Mouse (Mus musculus) MEL (cell line): ENCODE measurements around the gene Gcnt2. TPM values are rescaled to one million over a fixed set of nuclear protein-coding genes. Genes with fewer than 3 reads are reported as not detected.

ENCODE experiments used
- DNase-seq: peaks from one replicate; pipeline ENCODE4 v3.0.0; 2011; ENCODE audit warnings: low read depth, low spot score
- H3K27ac ChIP-seq: 2 replicates; pipeline ENCODE4 v1.5.1; 2012; ENCODE audit warnings: low read depth, mild to moderate bottlenecking, control low read depth, low read length, moderate library complexity; ENCODE audit not compliant: control insufficient read depth
- H3K27me3 ChIP-seq, 2 experiments: fragments of 150-350 bp in 1 of 2; sonication (generic) in 1 of 2; 2 replicates each; pipeline ENCODE4 v1.6.1; 2012; ENCODE audit warnings: low read length in 2 of 2, mild to moderate bottlenecking in 2 of 2, improper control_type of control experiment in 1 of 2, moderate library complexity in 1 of 2; ENCODE audit not compliant: insufficient read depth in 2 of 2, control insufficient read depth in 1 of 2
- H3K36me3 ChIP-seq, 2 experiments: 2 replicates each; pipeline ENCODE4 v1.6.1; 2012 to 2014; ENCODE audit warnings: low read length in 2 of 2, improper control_type of control experiment in 1 of 2, inconsistent platforms in 1 of 2, mild to moderate bottlenecking in 1 of 2; ENCODE audit not compliant: insufficient read depth in 2 of 2, control insufficient read depth in 1 of 2
- H3K4me1 ChIP-seq, 2 experiments: fragments of 150-350 bp in 1 of 2; sonication (generic) in 1 of 2; 2 replicates each; pipeline ENCODE4 v1.6.1; 2012; ENCODE audit warnings: low read length in 2 of 2, improper control_type of control experiment in 1 of 2, mild to moderate bottlenecking in 1 of 2; ENCODE audit not compliant: insufficient read depth in 2 of 2, control insufficient read depth in 1 of 2
- H3K4me3 ChIP-seq, 2 experiments: fragments of 150-350 bp in 1 of 2; sonication (generic) in 1 of 2; 2 replicates each; pipeline ENCODE4 v1.5.1; 2012; ENCODE audit warnings: low read depth in 2 of 2, low read length in 2 of 2, mild to moderate bottlenecking in 2 of 2, moderate library complexity in 2 of 2, control low read depth in 1 of 2, improper control_type of control experiment in 1 of 2; ENCODE audit not compliant: control insufficient read depth in 1 of 2, insufficient read depth in 1 of 2
- H3K79me2 ChIP-seq: 2 replicates; pipeline ENCODE4 v1.6.1; 2012; ENCODE audit warnings: mild to moderate bottlenecking, low read length, moderate library complexity; ENCODE audit not compliant: control insufficient read depth, poor library complexity, insufficient read depth
- H3K9ac ChIP-seq: 2 replicates; pipeline ENCODE4 v1.6.1; 2012; ENCODE audit warnings: low read depth, mild to moderate bottlenecking, control low read depth, low read length, moderate library complexity; ENCODE audit not compliant: control insufficient read depth, poor library complexity, severe bottlenecking
- H3K9me3 ChIP-seq: fragments of 150-350 bp; sonication (generic); replicated peaks from 2 replicates; pipeline ENCODE4 v1.6.1; 2012; ENCODE audit warnings: mild to moderate bottlenecking, low read length, improper control_type of control experiment, moderate library complexity; ENCODE audit not compliant: insufficient read depth
- CTCF ChIP-seq, 3 experiments: IDR thresholded peaks in 2 of 3; conservative IDR thresholded peaks in 1 of 3; 2 replicates each; pipeline ENCODE4 v1.5.1; 2011 to 2012; ENCODE audit warnings: low read length in 3 of 3, low read depth in 2 of 3, mild to moderate bottlenecking in 2 of 3, improper control_type of control experiment in 1 of 3, inconsistent platforms in 1 of 3, mixed read lengths in 1 of 3, moderate library complexity in 1 of 3; ENCODE audit not compliant: control insufficient read depth in 1 of 3, insufficient read depth in 1 of 3, poor library complexity in 1 of 3, severe bottlenecking in 1 of 3
- E2F4 ChIP-seq: IDR thresholded peaks from 2 replicates; pipeline ENCODE4 v1.6.1; 2011; ENCODE audit warnings: low read depth, low read length, improper control_type of control experiment, borderline replicate concordance
- ELF1 ChIP-seq: IDR thresholded peaks from 2 replicates; pipeline ENCODE4 v1.6.1; 2014; ENCODE audit warnings: low read depth, mild to moderate bottlenecking, inconsistent platforms, low read length, improper control_type of control experiment, moderate library complexity
- GABPA ChIP-seq: IDR thresholded peaks from 2 replicates; pipeline ENCODE4 v1.6.1; 2012; ENCODE audit warnings: low read depth, mild to moderate bottlenecking, inconsistent platforms, low read length, improper control_type of control experiment, moderate library complexity
- JUND ChIP-seq: IDR thresholded peaks from 2 replicates; pipeline ENCODE4 v1.6.1; 2011; ENCODE audit warnings: low read depth, mild to moderate bottlenecking, improper control_type of control experiment, low read length
- MAFK ChIP-seq: IDR thresholded peaks from 2 replicates; pipeline ENCODE4 v1.6.1; 2011; ENCODE audit warnings: low read depth, mild to moderate bottlenecking, low read length, improper control_type of control experiment, borderline replicate concordance
- MAZ ChIP-seq: IDR thresholded peaks from 2 replicates; pipeline ENCODE4 v1.6.1; 2012; ENCODE audit warnings: low read depth, mild to moderate bottlenecking, inconsistent platforms, low read length, improper control_type of control experiment
- MEF2A ChIP-seq: IDR thresholded peaks from 2 replicates; pipeline ENCODE4 v1.6.1; 2014; ENCODE audit warnings: low read depth, mild to moderate bottlenecking, inconsistent platforms, low read length, improper control_type of control experiment; ENCODE audit not compliant: poor library complexity, insufficient replicate concordance, severe bottlenecking; ENCODE audit errors: extremely low read depth
- MXI1 ChIP-seq: IDR thresholded peaks from 2 replicates; pipeline ENCODE4 v1.6.1; 2011; ENCODE audit warnings: mild to moderate bottlenecking, low read depth, low read length, improper control_type of control experiment
- MYC ChIP-seq: IDR thresholded peaks from 2 replicates; pipeline ENCODE4 v1.6.1; 2011; ENCODE audit warnings: low read depth, mild to moderate bottlenecking, low read length, improper control_type of control experiment, moderate library complexity
- POLR2A ChIP-seq, 2 experiments: IDR thresholded peaks; 2 replicates each; pipeline ENCODE4 v1.6.1; 2011 to 2012; ENCODE audit warnings: low read length in 2 of 2, mild to moderate bottlenecking in 2 of 2, control low read depth in 1 of 2, improper control_type of control experiment in 1 of 2, low read depth in 1 of 2, moderate library complexity in 1 of 2; ENCODE audit not compliant: control insufficient read depth in 1 of 2, insufficient read depth in 1 of 2, poor library complexity in 1 of 2
- POLR2AphosphoS2 ChIP-seq: IDR thresholded peaks from 2 replicates; pipeline ENCODE4 v1.6.1; 2011; ENCODE audit warnings: low read length, improper control_type of control experiment
- RCOR1 ChIP-seq: IDR thresholded peaks from 2 replicates; pipeline ENCODE4 v1.6.1; 2012; ENCODE audit warnings: low read depth, mild to moderate bottlenecking, inconsistent platforms, low read length, improper control_type of control experiment
- SIN3A ChIP-seq: IDR thresholded peaks from 2 replicates; pipeline ENCODE4 v1.6.1; 2012; ENCODE audit warnings: low read length, improper control_type of control experiment, inconsistent platforms
- TAL1 ChIP-seq: IDR thresholded peaks from 2 replicates; pipeline ENCODE4 v1.6.1; 2012; ENCODE audit warnings: mild to moderate bottlenecking, inconsistent platforms, low read length, moderate library complexity, mixed read lengths
- TCF12 ChIP-seq: IDR thresholded peaks from 2 replicates; pipeline ENCODE4 v1.6.1; 2014; ENCODE audit warnings: low read depth, mild to moderate bottlenecking, inconsistent platforms, low read length, improper control_type of control experiment, moderate library complexity
- UBTF ChIP-seq: IDR thresholded peaks from 2 replicates; pipeline ENCODE4 v1.6.1; 2012; ENCODE audit warnings: low read depth, mild to moderate bottlenecking, inconsistent platforms, low read length, improper control_type of control experiment, moderate library complexity, borderline replicate concordance; ENCODE audit not compliant: insufficient read depth
- USF1 ChIP-seq: IDR thresholded peaks from 2 replicates; pipeline ENCODE4 v1.6.1; 2014; ENCODE audit warnings: low read depth, mild to moderate bottlenecking, inconsistent platforms, low read length, improper control_type of control experiment, moderate library complexity
- USF2 ChIP-seq, 2 experiments: IDR thresholded peaks; 2 replicates each; pipeline ENCODE4 v1.6.1; 2011 to 2012; ENCODE audit warnings: improper control_type of control experiment in 2 of 2, low read length in 2 of 2, borderline replicate concordance in 1 of 2, inconsistent platforms in 1 of 2, low read depth in 1 of 2, mild to moderate bottlenecking in 1 of 2; ENCODE audit not compliant: insufficient read depth in 1 of 2
- ZKSCAN1 ChIP-seq: IDR thresholded peaks from 2 replicates; pipeline ENCODE4 v1.6.1; 2012; ENCODE audit warnings: low read depth, mild to moderate bottlenecking, inconsistent platforms, low read length, improper control_type of control experiment, moderate library complexity
- ZMIZ1 ChIP-seq: IDR thresholded peaks from 2 replicates; pipeline ENCODE4 v1.6.1; 2012; ENCODE audit warnings: low read depth, mild to moderate bottlenecking, inconsistent platforms, low read length, improper control_type of control experiment, moderate library complexity
- ZNF384 ChIP-seq: IDR thresholded peaks from 2 replicates; pipeline ENCODE4 v1.6.1; 2012; ENCODE audit warnings: low read depth, mild to moderate bottlenecking, inconsistent platforms, low read length, improper control_type of control experiment
- polyA plus RNA-seq, 2 experiments: library from polyadenylated mRNA; stranded (reverse) in 1 of 2; unstranded in 1 of 2; fragments of >175 nt in 1 of 2; fragments of >200 nt in 1 of 2; gene quantifications; 2 replicates each; pipeline versions ENCODE4 v1.2.1 to v1.2.4; 2012; ENCODE audit warnings: low replicate concordance in 2 of 2, low read depth in 1 of 2; ENCODE audit not compliant: insufficient read length in 2 of 2, insufficient read depth in 1 of 2, missing spikeins in 1 of 2
- total RNA-seq: library from RNA; depleted of rRNA; stranded (reverse); fragments of 300-350 nt; gene quantifications from 2 replicates; pipeline ENCODE4 v1.2.3, GENCODE M21; 2012

Gene Gcnt2
- total and polyA plus RNA-seq, 3 experiments = 0.03 to 0.04 TPM; not detected in 1

DNA sequence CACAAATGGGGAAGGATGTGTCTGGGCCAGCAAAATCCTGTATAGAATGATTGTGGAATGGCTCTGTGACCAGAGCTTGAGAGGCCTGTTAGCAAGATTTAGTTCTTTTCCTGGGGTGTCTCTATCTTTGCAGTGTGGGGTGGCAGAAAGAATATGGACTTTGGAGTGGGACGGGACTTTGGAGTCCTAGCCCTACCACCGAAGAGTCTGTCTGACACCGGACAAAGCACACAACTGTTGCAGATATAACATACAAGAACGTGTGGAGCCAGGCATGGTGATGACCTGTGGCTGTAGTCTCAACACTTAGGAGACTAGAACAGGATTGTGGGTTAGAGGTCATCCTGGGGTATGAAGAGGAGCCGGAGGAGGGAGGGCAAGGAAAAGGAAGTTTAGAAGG lies 73.0 kb downstream of the Gcnt2 start:
- no peak overlapping the region for H3K27ac ChIP-seq

DNA sequence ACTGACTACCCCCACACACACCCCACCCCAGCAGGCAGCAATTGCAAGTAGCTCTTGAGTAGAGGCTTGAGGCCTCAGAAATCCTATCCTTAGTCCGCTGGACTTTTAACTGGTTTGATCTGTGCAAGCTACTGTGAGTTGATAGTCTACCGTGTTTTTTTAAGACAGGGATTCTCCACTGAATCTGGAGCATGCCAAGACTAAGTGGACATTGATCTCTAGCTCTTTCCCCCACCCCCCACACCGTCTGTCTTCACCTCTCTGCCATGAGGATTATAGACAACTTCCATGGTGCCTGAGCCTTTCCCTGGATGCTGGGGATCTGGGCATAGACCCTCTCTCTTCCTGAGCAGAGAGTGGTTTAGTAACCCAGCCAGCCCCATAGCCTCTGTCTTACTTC lies 74.8 kb downstream of the Gcnt2 start:
- H3K4me3 ChIP-seq = no peak overlapping the region
- no peak for DNase-seq
- no peak overlapping the region for H3K9ac ChIP-seq
- no peaks in the 10 kb centered on the region for H3K9me3 ChIP-seq
- no peaks in the 10 kb centered on the region for H3K79me2 ChIP-seq
- H3K36me3 ChIP-seq = no peaks in the 10 kb centered on the region
- H3K4me1 ChIP-seq = no peaks in the 10 kb centered on the region
- no peaks in the 10 kb centered on the region; a peak in 3 of 4 replicates for H3K27me3 ChIP-seq
- no peak overlapping the region for H3K27ac ChIP-seq
- TF ChIP-seq ZNF384 (no peak), JUND (no peak), MXI1 (no peak), MAZ (no peak), POLR2A (IDR thresholded peaks at IDR 0.05; ENCODE audit: control insufficient read depth in 1 of 2, insufficient read depth in 1 of 2, low read depth in 1 of 2, low read length in 2 of 2, poor library complexity in 1 of 2) (no peak)
- TF ChIP-seq, all 39 proteins: peak for 0

More for the DNA sequence above, 73.0 kb downstream of the Gcnt2 start:
- Histone ChIP-seq H3K4me1 (no peaks in the 10 kb centered on the region), H3K4me3 (no peak overlapping the region), H3K36me3 (no peaks in the 10 kb centered on the region), H3K27me3 (peaks cover 3 to 4% of the 10 kb centered on the region in 2 experiments), H3K9ac (no peak overlapping the region), H3K79me2 (no peaks in the 10 kb centered on the region), H3K9me3 (no peaks in the 10 kb centered on the region)
- DNase-seq = no peak
- no peak for TF ChIP-seq CTCF (IDR thresholded peaks at IDR 0.05 in 2 of 3, conservative IDR thresholded peaks at IDR 0.05 in 1 of 3; ENCODE audit: control insufficient read depth in 1 of 3, insufficient read depth in 1 of 3, low read depth in 2 of 3, low read length in 3 of 3, poor library complexity in 1 of 3, severe bottlenecking in 1 of 3)
- TF ChIP-seq MYC = no peak
- TF ChIP-seq SIN3A = no peak
- TF ChIP-seq E2F4 = no peak
- TF ChIP-seq TAL1 = no peak
- no peak for TF ChIP-seq TCF12
- TF ChIP-seq RCOR1 = no peak
- TF ChIP-seq ELF1 = no peak
- no peak for TF ChIP-seq POLR2A (IDR thresholded peaks at IDR 0.05; ENCODE audit: control insufficient read depth in 1 of 2, insufficient read depth in 1 of 2, low read depth in 1 of 2, low read length in 2 of 2, poor library complexity in 1 of 2)
- TF ChIP-seq MAFK = no peak
- TF ChIP-seq POLR2AphosphoS2 = no peak
- no peak for TF ChIP-seq ZKSCAN1
- TF ChIP-seq GABPA = no peak
- TF ChIP-seq MAZ = no peak
- TF ChIP-seq USF1 = no peak
- TF ChIP-seq MXI1 = no peak
- TF ChIP-seq USF2 (IDR thresholded peaks at IDR 0.05; ENCODE audit: borderline replicate concordance in 1 of 2, insufficient read depth in 1 of 2, low read depth in 1 of 2, low read length in 2 of 2) = no peak
- no peak for TF ChIP-seq MEF2A
- no peak for TF ChIP-seq ZMIZ1
- TF ChIP-seq UBTF = no peak
